Mouse (Mus musculus) megakaryocyte, embryonic 14.5 days (primary cell): ENCODE results near the gene Ap5s1. TPM values are rescaled to one million over a fixed set of nuclear protein-coding genes. Genes with fewer than 3 reads are reported as not detected.
A peak's percentile ranks its signal among the peaks of the same experiment; 100 is the strongest.

Experiments used
- H3K27me3 ChIP-seq: replicated peaks from 2 replicates; pipeline ENCODE3; 2012; ENCODE audit warnings: inconsistent platforms
- H3K36me3 ChIP-seq: replicated peaks from 2 replicates; pipeline ENCODE3; 2012; ENCODE audit warnings: low read length, inconsistent platforms, mixed read lengths
- H3K4me1 ChIP-seq: 2 replicates; pipeline ENCODE4 v1.6.1; 2012; ENCODE audit warnings: inconsistent platforms
- H3K4me3 ChIP-seq: replicated peaks from 2 replicates; pipeline ENCODE3; 2012; ENCODE audit warnings: moderate library complexity, mild to moderate bottlenecking, inconsistent platforms
- H3K9me3 ChIP-seq: 2 replicates; pipeline ENCODE4 v1.6.1; 2012; ENCODE audit warnings: inconsistent platforms
- FLI1 ChIP-seq: IDR thresholded peaks from 2 replicates; pipeline ENCODE4 v1.6.1; 2012; ENCODE audit warnings: low read length, inconsistent platforms, mixed read lengths
- GATA1 ChIP-seq: IDR thresholded peaks from 3 replicates; pipeline ENCODE4 v1.6.1; 2012; ENCODE audit warnings: mixed read lengths, low read length, inconsistent platforms, borderline replicate concordance
- polyA plus RNA-seq: library from polyadenylated mRNA; stranded (reverse); fragments of >175 nt; gene quantifications from 2 replicates; pipeline ENCODE4 v1.2.3, GENCODE M21; 2012; ENCODE audit warnings: low replicate concordance; ENCODE audit not compliant: insufficient read depth

Ap5s1 gene
- polyA plus RNA-seq, 1 experiment = 14.6 TPM

- no peak for TF ChIP-seq FLI1
- no peak for TF ChIP-seq GATA1
- peaks cover 31% of the 10 kb centered on the region for H3K27me3 ChIP-seq
- H3K9me3 ChIP-seq = peaks cover 2% of the 10 kb centered on the region
- no peak overlapping the region for H3K4me3 ChIP-seq
- peaks cover 17% of the 10 kb centered on the region for H3K36me3 ChIP-seq
- peaks cover 65% of the 10 kb centered on the region for H3K4me1 ChIP-seq
Measured at GRCm38 (mm10) chr2:131172322-131172721, 34.6 kb upstream of the Ap5s1 start.

DNA sequence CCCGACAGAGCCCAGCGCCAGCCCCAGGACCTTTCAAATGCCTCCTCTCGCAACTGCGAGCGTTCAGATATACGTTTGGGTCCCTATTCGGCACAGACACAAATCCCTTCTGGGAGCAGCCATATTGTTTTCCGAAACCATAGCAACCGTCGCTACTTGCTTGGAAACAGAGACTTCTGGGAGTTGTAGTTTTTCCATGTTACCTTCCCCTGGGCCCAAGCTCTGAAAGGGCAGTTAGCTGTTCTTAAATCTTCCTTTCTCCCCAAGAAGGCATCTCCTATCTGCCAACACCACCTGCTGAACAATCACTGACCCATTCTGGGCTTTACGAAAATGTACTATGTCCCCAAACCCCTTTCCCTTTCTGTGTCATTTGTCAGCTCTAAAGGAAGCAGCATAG is 32.2 kb upstream of the Ap5s1 start:
- Histone ChIP-seq H3K4me3 (peak overlapping the region; percentile 89), H3K4me1 (peaks cover 88% of the 10 kb centered on the region), H3K27me3 (peaks cover 28% of the 10 kb centered on the region)

GRCm38 (mm10) chr2:131175286-131175944 is 31.5 kb upstream of the Ap5s1 start:
- Histone ChIP-seq H3K4me3 (no peak overlapping the region), H3K36me3 (peaks cover 34% of the 10 kb centered on the region), H3K27me3 (peaks cover 26% of the 10 kb centered on the region), H3K9me3 (no peaks in the 10 kb centered on the region), H3K4me1 (peaks cover 90% of the 10 kb centered on the region)
- TF ChIP-seq GATA1 (no peak), FLI1 (no peak)

More for the DNA sequence above, 32.2 kb upstream of the Ap5s1 start:
- H3K9me3 ChIP-seq = no peaks in the 10 kb centered on the region
- TF ChIP-seq FLI1 (no peak), GATA1 (no peak)
- peaks cover 34% of the 10 kb centered on the region for H3K36me3 ChIP-seq

DNA sequence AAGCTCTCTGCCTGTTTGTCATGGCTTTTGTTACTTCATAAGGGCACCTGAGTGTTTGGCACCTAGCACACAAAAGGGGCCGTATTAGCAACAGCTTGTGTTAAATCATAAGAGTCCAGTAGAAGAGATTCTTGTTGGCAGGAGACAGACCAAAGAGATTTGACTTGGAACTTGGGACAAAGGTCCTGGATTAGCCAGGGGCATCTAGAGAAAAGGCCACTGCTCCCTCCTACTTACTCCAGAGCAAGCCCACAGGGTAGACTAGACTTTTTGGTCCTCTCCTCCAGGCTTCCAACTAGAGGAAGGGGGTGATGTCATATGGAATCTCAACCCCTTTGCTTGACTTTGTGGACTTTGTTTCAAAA is 31.0 kb upstream of the Ap5s1 start:
- H3K4me3 ChIP-seq = no peak overlapping the region
- H3K36me3 ChIP-seq = peaks cover 34% of the 10 kb centered on the region
- no peaks in the 10 kb centered on the region for H3K9me3 ChIP-seq
- TF ChIP-seq GATA1 (no peak), FLI1 (no peak)
- H3K27me3 ChIP-seq = peaks cover 21% of the 10 kb centered on the region
- H3K4me1 ChIP-seq = peaks cover 90% of the 10 kb centered on the region

GRCm38 (mm10) chr2:131176491-131176890 is 30.4 kb upstream of the Ap5s1 start:
- Histone ChIP-seq H3K36me3 (peaks cover 34% of the 10 kb centered on the region), H3K27me3 (peaks cover 15% of the 10 kb centered on the region), H3K9me3 (no peaks in the 10 kb centered on the region), H3K4me3 (no peak overlapping the region), H3K4me1 (peaks cover 84% of the 10 kb centered on the region)
- TF ChIP-seq GATA1 (no peak), FLI1 (no peak)

GRCm38 (mm10) chr2:131177932-131178331 is 28.9 kb upstream of the Ap5s1 start:
- peaks cover 72% of the 10 kb centered on the region for H3K4me1 ChIP-seq
- TF ChIP-seq GATA1 (no peak), FLI1 (no peak)
- H3K4me3 ChIP-seq = peak overlapping the region; percentile 97
- H3K9me3 ChIP-seq = no peaks in the 10 kb centered on the region
- peaks cover 3% of the 10 kb centered on the region for H3K27me3 ChIP-seq
- H3K36me3 ChIP-seq = peaks cover 34% of the 10 kb centered on the region

DNA sequence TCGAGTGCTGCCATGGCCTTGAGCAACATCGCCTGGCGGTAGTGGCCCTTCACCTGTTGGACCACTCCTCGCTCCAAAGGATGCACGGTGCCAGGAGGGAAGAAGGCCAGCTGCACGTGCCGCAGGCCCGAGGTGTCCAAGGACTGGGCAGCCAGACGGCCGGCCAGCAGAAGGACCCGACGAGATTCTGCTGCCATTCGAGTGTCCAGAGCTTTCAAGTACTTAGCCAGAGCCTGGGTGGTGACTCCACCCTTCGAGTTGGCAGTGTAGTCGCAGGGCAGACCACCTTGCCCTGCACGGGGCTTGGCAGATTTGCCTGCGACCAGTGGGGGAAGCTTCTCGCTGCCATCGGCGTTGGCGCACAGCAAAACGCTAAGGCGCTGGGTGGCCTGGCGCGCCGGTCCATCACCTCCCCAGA is 28.0 kb upstream of the Ap5s1 start:
- H3K4me1 ChIP-seq = peaks cover 65% of the 10 kb centered on the region
- H3K9me3 ChIP-seq = no peaks in the 10 kb centered on the region
- H3K4me3 ChIP-seq = peak overlapping the region; percentile 97
- no peak for TF ChIP-seq FLI1
- TF ChIP-seq GATA1 = no peak
- no peaks in the 10 kb centered on the region for H3K27me3 ChIP-seq
- peaks cover 34% of the 10 kb centered on the region for H3K36me3 ChIP-seq

- Histone ChIP-seq H3K9me3 (no peaks in the 10 kb centered on the region), H3K36me3 (peaks cover 34% of the 10 kb centered on the region), H3K27me3 (no peaks in the 10 kb centered on the region), H3K4me3 (peak overlapping the region; percentile 97), H3K4me1 (peaks cover 60% of the 10 kb centered on the region)
- no peak for TF ChIP-seq FLI1
- TF ChIP-seq GATA1 = no peak
Measured at GRCm38 (mm10) chr2:131179246-131179886, 27.5 kb upstream of the Ap5s1 start.

DNA sequence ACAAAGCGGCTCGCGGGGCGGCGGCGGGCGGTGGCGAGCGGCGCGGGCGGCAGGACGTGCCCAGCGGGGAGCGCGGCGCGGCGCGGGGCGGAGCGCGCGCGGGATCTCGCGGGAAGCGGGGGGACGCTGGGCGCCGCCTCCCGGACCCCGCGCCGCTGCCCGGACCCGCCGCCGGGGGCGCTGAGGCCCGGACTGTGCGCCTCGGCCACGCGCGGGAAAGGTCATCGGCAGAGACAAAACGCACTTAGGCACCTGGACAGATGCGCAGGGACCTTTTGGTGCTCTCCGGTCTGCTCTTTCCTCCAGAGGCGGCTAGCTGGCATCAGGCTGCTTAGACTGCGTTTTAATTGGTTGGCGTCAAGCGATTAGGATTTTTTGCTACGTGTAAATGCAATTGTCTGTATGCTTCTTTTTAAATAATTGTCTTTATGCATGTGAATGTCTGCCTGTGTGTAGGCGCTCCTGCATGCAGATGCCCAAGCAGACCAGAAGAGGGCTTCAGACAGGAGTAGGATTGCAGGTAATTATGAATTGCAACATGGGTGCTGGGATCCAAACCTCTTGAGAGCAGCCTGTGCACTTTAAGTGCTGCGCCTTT is 26.8 kb upstream of the Ap5s1 start, which contains the start of gene Cenpb:
Gene Cenpb (minus strand): TSS at position 78 of the 598 bp plus-strand sequence.
- Histone ChIP-seq H3K9me3 (no peaks in the 10 kb centered on the region), H3K4me1 (peaks cover 53% of the 10 kb centered on the region), H3K27me3 (no peaks in the 10 kb centered on the region), H3K4me3 (peak within 1 kb of the TSS; percentile 97), H3K36me3 (peaks cover 34% of the 10 kb centered on the region)
- TF ChIP-seq GATA1 = no peak
- no peak for TF ChIP-seq FLI1

DNA sequence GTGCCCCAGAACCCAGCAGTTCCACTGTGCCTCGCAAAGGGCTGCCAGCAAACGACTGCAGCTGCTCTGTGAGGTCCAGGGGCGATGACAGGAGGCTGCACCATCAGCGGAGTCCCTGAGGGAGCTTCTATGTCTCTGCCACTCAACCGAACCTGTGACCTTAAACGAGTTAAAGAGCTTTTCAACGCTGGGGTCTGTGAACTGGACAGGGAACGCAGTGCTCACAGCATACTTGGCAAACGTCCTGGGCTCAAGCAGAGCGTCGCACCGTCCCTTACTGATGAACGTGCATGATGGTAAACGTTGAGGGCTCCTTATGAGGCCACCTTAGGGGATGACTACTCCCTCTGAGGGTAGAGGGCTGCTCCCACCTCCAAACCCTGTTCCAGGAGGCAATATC is 20.5 kb upstream of the Ap5s1 start:
- peaks cover 54% of the 10 kb centered on the region for H3K4me1 ChIP-seq
- TF ChIP-seq FLI1 = no peak
- TF ChIP-seq GATA1 = no peak

More for the DNA sequence above, 20.5 kb upstream of the Ap5s1 start:
- Histone ChIP-seq H3K4me3 (peak overlapping the region; percentile 97), H3K27me3 (no peaks in the 10 kb centered on the region), H3K36me3 (peaks cover 29% of the 10 kb centered on the region), H3K9me3 (no peaks in the 10 kb centered on the region)
